Mouse (Mus musculus) gastrocnemius, postnatal 36 days (tissue): ENCODE measurements around the gene Pam. TPM values are rescaled to one million over a fixed set of nuclear protein-coding genes. Genes with fewer than 3 reads are reported as not detected.
"Not testable (repeated sequence)": the region's sequence is repeated elsewhere in the genome, so short reads cannot be mapped to it uniquely, and the experiment has no call there.

ENCODE experiments used
- DNase-seq, 2 experiments: peaks; one replicate each; pipeline ENCODE4 v3.0.0; 2022
- intact Hi-C: fragments of 180-260 bp; cut with DNase I; formaldehyde crosslinking; loops from one replicate; pipeline ENCODE4 v1.15.1; 2025
- total RNA-seq, 2 experiments: library from RNA; stranded (reverse); gene quantifications; 2 replicates each; pipeline ENCODE4 v1.2.3; 2021

The Pam gene
- total RNA-seq, 2 experiments from 2014 or later, result 30.1 to 33.3 TPM

GRCm38 (mm10) chr1:97784928-97785327 lies 310.5 kb downstream of the Pam start:
- intact Hi-C loops, result no loop called here
- DNase-seq, result no peak

GRCm38 (mm10) chr1:97781674-97782073 lies 313.8 kb downstream of the Pam start:
- no peak for DNase-seq
- intact Hi-C loops, result no loop called here

GRCm38 (mm10) chr1:97773973-97774372 lies 321.5 kb downstream of the Pam start:
- intact Hi-C loops, result no loop called here

GRCm38 (mm10) chr1:97773362-97773761 lies 322.1 kb downstream of the Pam start:
- intact Hi-C loops, result no loop called here

More at GRCm38 (mm10) chr1:97773973-97774372, 321.5 kb downstream of the Pam start:
- no peak for DNase-seq

GRCm38 (mm10) chr1:97771727-97772126 lies 323.7 kb downstream of the Pam start:
- intact Hi-C loops, result no loop called here
- DNase-seq, result no peak

More at GRCm38 (mm10) chr1:97773362-97773761, 322.1 kb downstream of the Pam start:
- DNase-seq, result no peak

- no peak for DNase-seq
- intact Hi-C loops, result no loop called here
These were observed 324.3 kb downstream of the Pam start for GRCm38 (mm10) chr1:97771118-97771517.

GRCm38 (mm10) chr1:97769904-97770753 lies 325.3 kb downstream of the Pam start, which contains the start of the genes Gin1 and Ppip5k2:
Gene Gin1, plus strand, starts transcription at chr1:97770172.
Gene Ppip5k2, minus strand, starts transcription at chr1:97770411.
- intact Hi-C loops, result no loop called here

GRCm38 (mm10) chr1:97769294-97769903 lies 326.0 kb downstream of the Pam start:
- DNase-seq, result no peak
- intact Hi-C loops, result no loop called here

More at GRCm38 (mm10) chr1:97769904-97770753, 325.3 kb downstream of the Pam start, which contains the start of the genes Gin1 and Ppip5k2:
- DNase-seq, result peak; percentile 90 to 91

- no peak for DNase-seq
- intact Hi-C loops, result no loop called here
These were observed 326.5 kb downstream of the Pam start for GRCm38 (mm10) chr1:97768906-97769293.

- no peak for DNase-seq
- intact Hi-C loops, result no loop called here
These were observed 327.4 kb downstream of the Pam start for GRCm38 (mm10) chr1:97768089-97768488.

- intact Hi-C loops, result not testable (repeated sequence)
These were observed 329.7 kb downstream of the Pam start for GRCm38 (mm10) chr1:97765712-97766111.

GRCm38 (mm10) chr1:97761477-97761876 lies 334.0 kb downstream of the Pam start:
- intact Hi-C loops, result no loop called here
- no peak for DNase-seq

More at GRCm38 (mm10) chr1:97765712-97766111, 329.7 kb downstream of the Pam start:
- DNase-seq, result not testable (repeated sequence)

GRCm38 (mm10) chr1:97760598-97760997 lies 334.8 kb downstream of the Pam start:
- no peak for DNase-seq
- intact Hi-C loops, result no loop called here

- intact Hi-C loops, result no loop called here
- no peak for DNase-seq
These were observed 335.6 kb downstream of the Pam start for GRCm38 (mm10) chr1:97759841-97760240.

- intact Hi-C loops, result no loop called here
- no peak for DNase-seq
These were observed 341.1 kb downstream of the Pam start for GRCm38 (mm10) chr1:97754392-97754791.

- no peak for DNase-seq
These were observed 342.2 kb downstream of the Pam start for GRCm38 (mm10) chr1:97753216-97753615.

GRCm38 (mm10) chr1:97748163-97748562 lies 347.3 kb downstream of the Pam start:
- DNase-seq, result no peak
- intact Hi-C loops, result no loop called here

More at GRCm38 (mm10) chr1:97753216-97753615, 342.2 kb downstream of the Pam start:
- intact Hi-C loops, result no loop called here

GRCm38 (mm10) chr1:97746261-97746660 lies 349.2 kb downstream of the Pam start:
- no peak for DNase-seq
- intact Hi-C loops, result no loop called here

- intact Hi-C loops, result no loop called here
- no peak for DNase-seq
These were observed 349.7 kb downstream of the Pam start for GRCm38 (mm10) chr1:97745712-97746111.
